Mouse (Mus musculus): ENCODE results near the gene Ltbp2. TPM values are rescaled to one million over a fixed set of nuclear protein-coding genes. Genes with fewer than 3 reads are reported as not detected.

The Ltbp2 gene
- polyA plus RNA-seq, 1 experiment from 2014 or later: 0.08 TPM

DNA sequence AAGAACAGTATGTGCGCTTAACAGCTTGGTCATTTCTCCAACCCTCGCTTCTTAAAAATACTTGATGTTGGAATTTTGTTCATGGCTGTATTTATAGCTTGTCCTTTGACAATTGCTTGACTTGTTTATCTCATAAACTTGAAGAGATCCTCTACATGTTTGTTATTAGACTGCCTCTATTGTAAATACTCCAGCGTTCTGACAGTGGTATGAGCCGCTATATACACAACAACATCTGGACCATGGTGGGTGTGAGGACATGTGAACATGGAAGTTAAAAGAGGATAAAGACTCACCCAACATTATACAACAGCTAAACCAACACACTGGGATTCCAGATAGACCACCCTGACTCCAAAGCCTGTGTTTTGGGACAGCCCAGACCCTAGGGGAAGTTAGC is 41.6 kb downstream of the Ltbp2 start:
- Histone ChIP-seq H3K27me3 (ENCODE audit: control insufficient read depth, insufficient read depth, low read length) (no peaks in the 10 kb centered on the region), H3K4me3 (ENCODE audit: low read length) (no peak overlapping the region), H3K27ac (ENCODE audit: low read depth, low read length) (no peak overlapping the region), H3K9me3 (ENCODE audit: control insufficient read depth, low read length) (no peaks in the 10 kb centered on the region), H3K36me3 (ENCODE audit: control insufficient read depth, insufficient read depth, low read length) (no peaks in the 10 kb centered on the region), H3K4me1 (ENCODE audit: control insufficient read depth, insufficient read depth, low read length) (no peaks in the 10 kb centered on the region), H3K9ac (ENCODE audit: low read depth, low read length) (no peak overlapping the region), H3K4me2 (replicated peaks; ENCODE audit: low read depth, low read length) (no peak overlapping the region)
- 86% methylated on average over 4 of the region's 4 CpGs for WGBS
- ATAC-seq (ENCODE audit: low FRiP score, low TSS enrichment): no peak

DNA sequence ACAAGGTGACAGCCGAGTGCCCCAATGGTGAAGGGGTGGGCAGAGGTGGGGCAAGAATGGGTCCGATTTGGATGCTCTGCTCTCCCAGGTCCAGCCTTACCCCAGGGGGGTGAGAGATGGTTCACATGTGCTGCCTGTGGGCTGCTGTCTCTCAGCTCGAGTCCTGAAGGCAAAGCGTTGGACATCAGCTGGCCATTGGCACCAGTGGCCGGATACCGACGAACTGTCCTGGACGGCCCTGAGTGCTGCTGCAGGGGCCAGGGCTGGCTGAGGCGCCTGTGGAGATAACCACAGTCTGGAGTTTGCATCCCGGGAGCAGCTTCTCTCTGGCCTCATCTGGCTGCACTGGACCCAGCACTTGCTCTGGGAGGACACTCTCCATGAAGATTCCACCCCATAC is 44.7 kb downstream of the Ltbp2 start:
- WGBS: 88% methylated on average over 10 of the region's 10 CpGs
- Histone ChIP-seq H3K27me3 (ENCODE audit: control insufficient read depth, insufficient read depth, low read length) (no peaks in the 10 kb centered on the region), H3K9me3 (ENCODE audit: control insufficient read depth, low read length) (no peaks in the 10 kb centered on the region), H3K27ac (ENCODE audit: low read depth, low read length) (no peak overlapping the region), H3K9ac (ENCODE audit: low read depth, low read length) (no peak overlapping the region), H3K36me3 (ENCODE audit: control insufficient read depth, insufficient read depth, low read length) (no peaks in the 10 kb centered on the region), H3K4me1 (ENCODE audit: control insufficient read depth, insufficient read depth, low read length) (no peaks in the 10 kb centered on the region), H3K4me2 (replicated peaks; ENCODE audit: low read depth, low read length) (no peak overlapping the region), H3K4me3 (ENCODE audit: low read length) (no peak overlapping the region)
- ATAC-seq (ENCODE audit: low FRiP score, low TSS enrichment): no peak

DNA sequence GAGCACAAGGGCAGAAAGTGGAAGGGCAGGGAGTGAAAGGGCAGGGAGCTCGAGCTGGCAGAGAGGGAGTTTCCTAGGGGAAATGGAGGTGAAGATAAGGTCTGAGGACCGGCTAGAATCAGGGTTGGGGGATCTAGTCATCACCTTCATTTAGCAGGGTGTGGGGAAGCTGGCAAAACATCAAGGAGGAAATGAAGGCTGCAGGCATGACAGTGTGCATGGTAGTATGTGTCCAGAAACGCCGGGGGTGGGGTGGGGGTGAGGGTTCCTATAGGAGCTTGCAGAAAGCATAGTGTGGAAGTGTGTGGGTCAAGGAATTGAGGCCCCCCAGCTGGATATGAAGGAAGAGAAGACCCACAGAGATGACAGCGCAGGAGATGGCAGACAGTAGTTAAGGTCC is 45.2 kb downstream of the Ltbp2 start:
- 55% methylated on average over 5 of the region's 5 CpGs for WGBS
- Histone ChIP-seq H3K27ac (ENCODE audit: low read depth, low read length) (no peak overlapping the region), H3K9me3 (ENCODE audit: control insufficient read depth, low read length) (no peaks in the 10 kb centered on the region), H3K4me3 (ENCODE audit: low read length) (no peak overlapping the region), H3K36me3 (ENCODE audit: control insufficient read depth, insufficient read depth, low read length) (no peaks in the 10 kb centered on the region), H3K9ac (ENCODE audit: low read depth, low read length) (no peak overlapping the region), H3K4me2 (replicated peaks; ENCODE audit: low read depth, low read length) (no peak overlapping the region), H3K27me3 (ENCODE audit: control insufficient read depth, insufficient read depth, low read length) (no peaks in the 10 kb centered on the region), H3K4me1 (ENCODE audit: control insufficient read depth, insufficient read depth, low read length) (no peaks in the 10 kb centered on the region)
- no peak for ATAC-seq (ENCODE audit: low FRiP score, low TSS enrichment)

DNA sequence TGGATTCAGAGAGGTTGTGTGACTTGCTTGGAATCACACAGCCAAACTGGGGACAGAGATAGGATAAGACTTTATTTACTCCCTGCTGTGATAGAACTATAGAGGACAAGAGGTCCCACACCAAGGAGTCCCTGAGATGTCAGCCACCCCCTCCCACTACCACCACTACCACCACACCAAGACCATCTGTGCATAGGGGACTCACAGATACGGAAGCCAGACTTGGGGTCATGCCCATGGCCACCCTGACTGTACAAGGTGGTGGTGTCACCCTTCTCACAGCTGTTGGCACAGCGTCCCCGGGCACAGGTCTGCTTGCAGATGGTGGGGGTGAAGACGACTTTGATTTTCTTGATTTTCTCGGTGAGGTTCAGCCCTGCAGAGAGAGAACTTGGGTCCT is 45.9 kb downstream of the Ltbp2 start:
- no peaks in the 10 kb centered on the region for H3K9me3 ChIP-seq (ENCODE audit: control insufficient read depth, low read length)
- WGBS: 88% methylated on average over 5 of the region's 5 CpGs
- no peaks in the 10 kb centered on the region for H3K27me3 ChIP-seq (ENCODE audit: control insufficient read depth, insufficient read depth, low read length)
- H3K36me3 ChIP-seq (ENCODE audit: control insufficient read depth, insufficient read depth, low read length): no peaks in the 10 kb centered on the region
- H3K4me1 ChIP-seq (ENCODE audit: control insufficient read depth, insufficient read depth, low read length): no peaks in the 10 kb centered on the region
- no peak for ATAC-seq (ENCODE audit: low FRiP score, low TSS enrichment)
- H3K27ac ChIP-seq (ENCODE audit: low read depth, low read length): no peak overlapping the region
- H3K4me2 ChIP-seq (replicated peaks; ENCODE audit: low read depth, low read length): no peak overlapping the region
- H3K4me3 ChIP-seq (ENCODE audit: low read length): no peak overlapping the region
- H3K9ac ChIP-seq (ENCODE audit: low read depth, low read length): no peak overlapping the region

DNA sequence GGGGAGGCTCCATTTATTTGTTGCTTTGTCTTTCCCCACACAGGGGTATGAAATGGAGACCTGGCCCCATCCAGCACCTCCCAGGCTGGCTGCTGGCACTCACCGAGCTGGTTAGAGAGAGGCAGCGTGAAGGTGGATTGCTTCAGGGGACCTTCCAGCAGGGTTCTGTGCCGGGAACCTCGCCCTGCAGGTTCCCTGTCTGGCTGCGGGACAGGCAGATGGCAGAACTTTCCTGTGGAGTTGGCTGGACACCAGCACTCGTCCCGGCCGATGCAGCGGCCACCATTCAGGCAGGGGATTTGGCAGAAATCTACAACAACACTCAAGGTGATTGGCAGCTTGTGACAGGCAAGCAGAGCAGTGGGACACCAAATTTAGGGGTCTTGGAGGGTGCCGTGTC is 46.4 kb downstream of the Ltbp2 start:
- Histone ChIP-seq H3K9me3 (ENCODE audit: control insufficient read depth, low read length) (no peaks in the 10 kb centered on the region), H3K4me1 (ENCODE audit: control insufficient read depth, insufficient read depth, low read length) (no peaks in the 10 kb centered on the region), H3K27ac (ENCODE audit: low read depth, low read length) (no peak overlapping the region), H3K36me3 (ENCODE audit: control insufficient read depth, insufficient read depth, low read length) (no peaks in the 10 kb centered on the region), H3K4me2 (replicated peaks; ENCODE audit: low read depth, low read length) (no peak overlapping the region), H3K9ac (ENCODE audit: low read depth, low read length) (no peak overlapping the region), H3K27me3 (ENCODE audit: control insufficient read depth, insufficient read depth, low read length) (no peaks in the 10 kb centered on the region), H3K4me3 (ENCODE audit: low read length) (no peak overlapping the region)
- WGBS: 80% methylated on average over 10 of the region's 10 CpGs
- no peak for ATAC-seq (ENCODE audit: low FRiP score, low TSS enrichment)

DNA sequence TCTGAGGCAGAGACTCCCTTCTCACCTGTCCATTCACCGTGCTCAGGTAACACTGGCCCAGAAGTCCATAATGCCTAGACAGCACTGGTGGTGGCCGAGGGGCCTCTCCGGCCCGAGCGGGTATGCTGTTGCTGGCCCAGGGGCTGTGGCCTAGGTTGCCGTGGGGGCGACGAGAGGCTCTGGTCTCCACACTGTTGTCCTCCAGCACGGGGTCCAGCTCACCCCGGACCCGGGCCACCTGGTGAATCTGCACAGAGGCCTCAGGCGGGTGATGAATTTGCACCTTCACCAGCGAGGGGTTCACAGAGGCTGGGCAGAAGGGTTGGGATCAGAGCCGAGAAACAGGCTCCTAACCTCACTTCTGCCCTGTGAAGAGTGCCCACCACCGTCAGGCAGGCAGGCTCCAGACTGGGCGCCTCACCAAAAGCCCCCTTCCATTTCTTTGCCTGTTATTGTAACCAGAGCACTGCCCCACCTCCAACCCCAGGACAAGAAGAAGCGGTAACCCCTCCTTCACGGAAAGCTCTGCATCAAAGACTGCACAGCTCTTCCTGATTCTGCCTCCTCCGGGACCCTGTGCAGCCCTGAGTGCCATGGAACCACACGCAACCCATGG is 47.1 kb downstream of the Ltbp2 start:
- ATAC-seq (ENCODE audit: low FRiP score, low TSS enrichment): no peak
- no peak overlapping the region for H3K9ac ChIP-seq (ENCODE audit: low read depth, low read length)
- WGBS: 71% methylated on average over 20 of the region's 20 CpGs
- H3K4me3 ChIP-seq (ENCODE audit: low read length): no peak overlapping the region
- no peak overlapping the region for H3K4me2 ChIP-seq (replicated peaks; ENCODE audit: low read depth, low read length)
- H3K27ac ChIP-seq (ENCODE audit: low read depth, low read length): no peak overlapping the region
- no peaks in the 10 kb centered on the region for H3K36me3 ChIP-seq (ENCODE audit: control insufficient read depth, insufficient read depth, low read length)
- H3K9me3 ChIP-seq (ENCODE audit: control insufficient read depth, low read length): no peaks in the 10 kb centered on the region
- no peaks in the 10 kb centered on the region for H3K27me3 ChIP-seq (ENCODE audit: control insufficient read depth, insufficient read depth, low read length)
- H3K4me1 ChIP-seq (ENCODE audit: control insufficient read depth, insufficient read depth, low read length): no peaks in the 10 kb centered on the region

DNA sequence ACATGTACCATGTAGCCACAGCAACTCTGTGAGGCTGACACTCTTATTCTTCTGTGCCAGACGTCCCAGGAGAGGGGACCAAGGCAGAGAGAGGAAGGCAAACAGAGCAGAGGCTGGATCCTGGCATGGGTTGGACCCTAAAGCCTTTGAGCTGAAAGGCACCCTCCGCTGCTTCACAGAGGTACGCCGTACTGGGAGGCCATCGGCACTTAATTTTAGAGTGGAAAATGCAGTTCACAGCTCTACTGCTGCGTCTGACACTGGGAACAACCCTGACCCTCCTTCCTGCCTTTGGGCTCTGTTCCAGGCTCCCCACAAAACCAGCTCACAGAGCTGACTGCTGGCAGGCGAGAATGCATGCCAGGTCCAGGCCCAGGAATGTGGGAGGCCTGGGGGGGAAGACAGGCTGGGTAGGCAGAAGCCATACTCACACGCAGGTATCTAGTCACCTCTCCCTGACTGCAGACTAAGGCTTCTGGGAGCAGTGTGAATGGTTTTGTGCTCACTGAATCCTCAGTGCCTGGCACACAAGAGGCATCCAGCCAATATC is 48.9 kb downstream of the Ltbp2 start:
- no peak for ATAC-seq (ENCODE audit: low FRiP score, low TSS enrichment)
- H3K4me1 ChIP-seq (ENCODE audit: control insufficient read depth, insufficient read depth, low read length): no peaks in the 10 kb centered on the region
- H3K27ac ChIP-seq (ENCODE audit: low read depth, low read length): no peak overlapping the region
- H3K27me3 ChIP-seq (ENCODE audit: control insufficient read depth, insufficient read depth, low read length): no peaks in the 10 kb centered on the region
- no peaks in the 10 kb centered on the region for H3K9me3 ChIP-seq (ENCODE audit: control insufficient read depth, low read length)
- H3K9ac ChIP-seq (ENCODE audit: low read depth, low read length): no peak overlapping the region
- 60% methylated on average over 8 of the region's 8 CpGs for WGBS
- H3K4me3 ChIP-seq (ENCODE audit: low read length): no peak overlapping the region
- no peaks in the 10 kb centered on the region for H3K36me3 ChIP-seq (ENCODE audit: control insufficient read depth, insufficient read depth, low read length)
- no peak overlapping the region for H3K4me2 ChIP-seq (replicated peaks; ENCODE audit: low read depth, low read length)

DNA sequence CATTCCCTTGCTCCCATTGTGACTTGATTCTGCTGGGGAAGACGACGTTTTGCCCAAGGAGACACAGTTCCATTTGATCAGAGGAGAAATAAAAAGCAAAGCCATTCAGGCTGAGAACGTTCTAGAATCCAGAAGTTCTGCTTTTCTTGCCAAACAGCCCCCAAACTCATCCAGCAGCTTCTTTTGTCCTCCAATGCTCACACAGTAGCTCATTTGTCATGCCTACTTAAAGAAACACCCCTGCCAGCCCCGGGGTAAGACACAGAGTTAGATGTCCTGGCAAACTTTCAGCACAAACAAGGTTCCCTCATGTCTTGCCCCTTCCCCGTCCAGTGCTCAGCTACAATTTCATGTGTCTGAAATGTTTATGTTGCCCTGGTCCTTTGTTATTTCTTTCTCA is 52.1 kb downstream of the Ltbp2 start:
- Histone ChIP-seq H3K4me1 (ENCODE audit: control insufficient read depth, insufficient read depth, low read length) (no peaks in the 10 kb centered on the region), H3K4me3 (ENCODE audit: low read length) (no peak overlapping the region), H3K9ac (ENCODE audit: low read depth, low read length) (no peak overlapping the region), H3K4me2 (replicated peaks; ENCODE audit: low read depth, low read length) (no peak overlapping the region), H3K9me3 (ENCODE audit: control insufficient read depth, low read length) (no peaks in the 10 kb centered on the region), H3K27me3 (ENCODE audit: control insufficient read depth, insufficient read depth, low read length) (no peaks in the 10 kb centered on the region), H3K36me3 (ENCODE audit: control insufficient read depth, insufficient read depth, low read length) (no peaks in the 10 kb centered on the region), H3K27ac (ENCODE audit: low read depth, low read length) (no peak overlapping the region)
- no peak for ATAC-seq (ENCODE audit: low FRiP score, low TSS enrichment)
- WGBS: 65% methylated on average over 5 of the region's 5 CpGs

DNA sequence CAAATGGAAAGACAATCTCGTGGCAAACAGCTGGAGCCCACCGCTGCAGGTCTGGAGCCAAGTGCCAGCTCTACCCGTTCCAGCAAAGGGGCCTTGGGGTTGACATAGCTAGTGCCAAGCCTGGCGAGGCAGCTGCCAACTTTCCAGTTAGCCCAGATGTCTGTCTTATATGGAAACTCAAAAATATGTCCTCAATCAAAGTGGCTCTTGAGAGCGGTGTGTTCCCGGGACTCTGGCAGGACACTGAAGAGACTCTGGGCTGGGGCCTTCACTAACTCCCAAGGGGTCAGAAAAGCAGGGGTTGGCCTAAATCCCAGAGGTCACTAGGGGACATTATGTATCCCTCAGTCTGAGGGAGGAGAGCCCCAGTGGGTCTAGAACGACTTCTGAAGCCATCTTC is 52.7 kb downstream of the Ltbp2 start:
- no peaks in the 10 kb centered on the region for H3K36me3 ChIP-seq (ENCODE audit: control insufficient read depth, insufficient read depth, low read length)
- no peak overlapping the region for H3K9ac ChIP-seq (ENCODE audit: low read depth, low read length)
- no peak overlapping the region for H3K4me2 ChIP-seq (replicated peaks; ENCODE audit: low read depth, low read length)
- no peak overlapping the region for H3K4me3 ChIP-seq (ENCODE audit: low read length)
- H3K4me1 ChIP-seq (ENCODE audit: control insufficient read depth, insufficient read depth, low read length): no peaks in the 10 kb centered on the region
- ATAC-seq (ENCODE audit: low FRiP score, low TSS enrichment): no peak
- no peaks in the 10 kb centered on the region for H3K9me3 ChIP-seq (ENCODE audit: control insufficient read depth, low read length)
- WGBS: 89% methylated on average over 7 of the region's 7 CpGs
- no peaks in the 10 kb centered on the region for H3K27me3 ChIP-seq (ENCODE audit: control insufficient read depth, insufficient read depth, low read length)
- no peak overlapping the region for H3K27ac ChIP-seq (ENCODE audit: low read depth, low read length)
